Mouse (Mus musculus) heart, postnatal 25 days (tissue): Measurements from ENCODE around the gene Rab44. TPM values are rescaled to one million over a fixed set of nuclear protein-coding genes. Genes with fewer than 3 reads are reported as not detected.
A peak's percentile ranks its signal among the peaks of the same experiment; 100 is the strongest.

ENCODE experiments used
- DNase-seq: peaks from one replicate; pipeline ENCODE4 v3.0.0; 2022; ENCODE audit warnings: low spot score
- intact Hi-C: fragments of 180-260 bp; cut with DNase I; formaldehyde crosslinking; loops from one replicate; pipeline ENCODE4 v1.15.1; 2025
- total RNA-seq, 2 experiments: library from RNA; stranded (reverse); gene quantifications; 2 replicates each; pipeline ENCODE4 v1.2.3; 2021

Rab44 gene
- total RNA-seq, 2 experiments from 2014 or later, result 0.13 to 0.39 TPM

DNA sequence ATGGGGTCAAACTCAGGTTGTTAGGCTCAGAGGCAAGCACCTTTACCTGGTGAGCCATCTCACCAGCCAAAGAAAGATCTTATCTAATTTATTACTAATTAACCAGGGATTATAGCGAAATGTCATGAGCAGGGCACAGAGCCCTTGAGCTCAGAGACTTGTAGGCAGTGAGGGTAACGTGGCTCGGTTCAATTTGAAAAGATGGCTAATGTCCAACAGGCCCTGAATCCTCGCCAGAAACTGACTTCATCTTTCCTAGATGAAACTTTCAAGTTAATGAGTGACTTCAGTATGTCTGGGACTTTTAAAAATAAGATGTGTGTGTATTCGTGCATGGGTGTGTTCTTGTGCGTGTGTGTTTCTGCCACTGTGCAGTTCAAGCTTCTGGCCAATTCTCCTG, 8.9 kb downstream of the Rab44 start:
- intact Hi-C loops, result no loop called here
- no peak for DNase-seq

DNA sequence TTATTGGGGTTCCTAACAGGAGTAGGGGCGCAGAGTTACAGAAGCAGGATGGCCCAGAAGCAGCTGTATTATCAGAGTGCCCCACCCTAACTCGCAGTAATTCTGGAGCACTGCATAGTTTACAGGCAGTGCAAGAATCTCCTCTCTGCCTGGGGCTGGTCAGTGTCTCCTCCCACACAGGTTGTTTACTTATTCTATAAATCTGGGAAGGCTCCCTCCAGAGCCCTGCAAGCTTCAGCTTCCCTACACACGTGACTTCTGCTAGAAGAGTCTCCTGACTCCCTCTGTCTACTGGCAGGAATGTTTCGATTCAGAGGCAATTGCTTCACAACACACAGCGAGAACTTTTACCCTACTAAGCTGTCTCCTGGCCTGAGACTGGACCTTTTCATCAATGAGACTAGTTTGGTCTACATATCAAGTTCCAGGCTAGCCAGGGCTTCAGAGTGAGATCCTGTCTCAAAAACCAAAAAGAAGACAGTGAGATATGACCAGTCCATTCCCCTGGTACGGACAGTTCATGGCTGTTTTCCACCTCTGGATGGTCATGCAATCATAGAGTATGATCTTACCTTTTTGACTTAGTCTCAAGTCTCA, 9.7 kb downstream of the Rab44 start:
- DNase-seq, result no peak
- intact Hi-C loops, result no loop called here

DNA sequence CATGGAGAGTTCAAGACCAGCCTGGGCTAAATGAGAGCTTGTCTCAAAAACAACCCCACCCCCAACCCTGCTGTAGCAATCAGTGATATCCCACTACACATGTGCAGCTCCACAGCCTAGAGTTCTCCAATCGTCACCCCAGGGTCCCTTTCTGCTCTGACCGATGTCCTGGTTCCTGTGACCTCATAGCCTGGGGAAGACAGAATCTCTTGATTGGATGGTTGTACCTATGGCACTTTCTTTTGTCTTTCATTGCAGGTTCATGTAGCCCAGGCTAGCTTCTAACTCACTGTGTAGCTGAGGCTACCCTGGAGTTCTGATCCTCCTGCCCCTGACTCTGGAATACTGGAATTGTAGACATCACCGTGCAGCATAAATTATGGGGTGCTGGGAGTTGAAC, 12.6 kb downstream of the Rab44 start:
- intact Hi-C loops, result no loop called here
- no peak for DNase-seq

DNA sequence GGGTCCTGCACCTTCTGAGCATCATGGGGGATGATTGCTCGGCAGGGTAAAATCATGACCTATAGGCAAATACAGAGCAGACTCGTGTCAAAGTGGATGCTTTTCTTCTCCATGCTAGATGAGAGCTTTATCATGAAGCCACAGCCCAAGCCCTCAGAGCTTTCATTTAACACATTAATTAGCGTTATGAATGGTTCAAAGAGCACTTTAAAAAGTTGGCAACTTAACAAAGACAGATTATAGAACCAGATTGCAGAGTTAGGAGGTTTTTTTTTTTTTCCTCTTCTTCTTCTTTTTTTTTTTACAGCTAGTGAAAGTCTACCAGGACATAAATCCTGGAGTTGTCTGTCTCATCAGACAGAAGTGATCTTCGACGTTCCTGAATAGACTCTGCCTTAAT, 15.4 kb downstream of the Rab44 start:
- intact Hi-C loops, result no loop called here
- no peak for DNase-seq

DNA sequence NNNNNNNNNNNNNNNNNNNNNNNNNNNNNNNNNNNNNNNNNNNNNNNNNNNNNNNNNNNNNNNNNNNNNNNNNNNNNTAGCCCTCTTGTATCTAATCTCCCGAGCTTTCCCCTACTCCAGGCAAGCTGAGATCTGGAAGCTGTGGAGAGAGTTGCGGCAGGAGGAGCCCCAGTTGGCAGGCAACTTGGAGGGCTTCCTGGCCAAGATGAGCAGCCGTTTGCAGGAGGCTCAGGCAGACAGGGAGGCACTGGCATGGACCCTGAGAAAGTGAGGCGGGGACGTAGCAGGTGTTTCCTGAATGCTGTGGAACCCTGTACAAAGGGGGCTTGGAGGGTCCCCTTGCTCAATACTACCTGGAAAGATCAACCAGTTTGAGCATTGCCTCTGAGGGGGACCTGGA, 21.1 kb downstream of the Rab44 start:
- intact Hi-C loops, result no loop called here
- no peak for DNase-seq

DNA sequence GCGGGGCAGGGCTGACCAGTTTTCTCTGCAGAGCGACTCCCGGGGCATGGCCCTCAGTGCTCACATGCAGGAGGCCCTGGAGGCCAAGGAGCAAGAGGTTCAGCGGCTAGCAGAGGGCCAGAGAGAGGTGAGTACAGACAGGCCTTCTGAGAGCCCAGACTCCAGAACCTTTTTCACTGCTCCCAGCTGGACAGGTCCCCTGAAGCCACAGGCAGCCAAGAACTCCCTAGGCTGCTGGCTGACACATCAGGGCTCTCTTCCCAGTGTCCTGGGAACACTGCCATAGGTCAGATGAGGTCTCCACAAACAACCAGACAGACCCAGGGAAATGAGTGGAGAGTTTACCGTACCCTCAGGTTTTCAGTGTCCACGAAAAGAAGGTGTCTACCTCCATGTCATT, 22.3 kb downstream of the Rab44 start:
- intact Hi-C loops, result no loop called here

DNA sequence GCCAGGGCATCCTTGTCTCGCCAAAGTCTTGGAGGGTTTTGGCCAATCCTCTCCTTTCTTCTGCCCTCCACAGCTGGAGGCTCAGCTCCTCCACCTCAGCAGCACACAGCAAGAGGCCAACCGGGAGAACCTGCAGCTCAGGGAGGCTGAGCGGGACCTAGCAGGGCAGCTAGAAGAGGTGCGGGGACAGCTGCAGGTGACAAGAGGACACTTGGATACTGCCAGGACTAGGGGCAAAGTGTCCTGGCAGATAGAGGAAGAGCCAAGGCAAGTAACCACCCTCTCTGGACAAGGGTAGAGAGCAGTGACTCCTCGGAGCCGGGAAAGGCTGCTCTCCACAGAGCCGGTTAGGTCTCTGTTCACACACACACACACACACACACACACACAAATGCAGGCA, 24.0 kb downstream of the Rab44 start:
- intact Hi-C loops, result no loop called here

More for the DNA sequence above, 22.3 kb downstream of the Rab44 start:
- DNase-seq, result peak; percentile 69

DNA sequence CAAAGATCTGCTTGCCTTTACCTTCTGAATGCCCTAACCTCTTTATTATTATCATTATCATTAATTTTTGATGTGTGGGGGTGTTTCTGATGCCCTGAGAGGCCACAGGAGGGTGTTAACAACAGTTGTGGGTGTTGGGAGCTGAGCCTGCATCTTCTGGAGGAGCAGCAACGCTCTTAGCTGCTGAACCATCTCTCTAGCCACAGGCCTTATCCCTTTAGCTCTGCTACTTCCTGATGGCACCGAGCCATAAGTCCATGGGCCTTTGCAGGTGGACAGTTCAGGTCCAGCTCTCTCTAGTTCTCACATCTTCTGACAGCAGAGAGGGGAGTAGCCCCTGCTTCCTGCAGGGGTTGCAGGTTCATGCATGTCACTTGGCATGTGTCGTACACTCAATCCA, 27.6 kb downstream of the Rab44 start:
- intact Hi-C loops, result no loop called here
- no peak for DNase-seq

More for the DNA sequence above, 24.0 kb downstream of the Rab44 start:
- no peak for DNase-seq

DNA sequence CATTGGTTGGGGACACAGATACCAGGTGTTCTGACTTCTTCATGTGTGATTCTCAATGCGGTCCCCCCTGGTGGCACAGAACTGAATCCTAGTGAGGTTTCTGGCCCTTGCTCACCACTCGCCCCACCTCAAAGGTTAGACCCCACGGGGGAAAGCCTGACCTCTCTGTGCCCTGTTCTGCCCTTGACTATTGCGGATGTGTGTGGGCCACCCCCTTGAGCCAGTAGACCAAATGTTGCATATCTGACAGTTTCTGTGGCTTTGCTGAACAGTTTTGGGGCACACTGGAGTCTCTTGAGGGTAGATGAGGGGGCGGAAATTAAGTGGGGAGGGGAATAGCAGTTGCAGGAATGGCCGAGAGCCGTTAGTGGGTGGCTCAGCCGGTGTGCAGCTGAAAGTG, 29.3 kb downstream of the Rab44 start:
- DNase-seq, result no peak
- intact Hi-C loops, result no loop called here

DNA sequence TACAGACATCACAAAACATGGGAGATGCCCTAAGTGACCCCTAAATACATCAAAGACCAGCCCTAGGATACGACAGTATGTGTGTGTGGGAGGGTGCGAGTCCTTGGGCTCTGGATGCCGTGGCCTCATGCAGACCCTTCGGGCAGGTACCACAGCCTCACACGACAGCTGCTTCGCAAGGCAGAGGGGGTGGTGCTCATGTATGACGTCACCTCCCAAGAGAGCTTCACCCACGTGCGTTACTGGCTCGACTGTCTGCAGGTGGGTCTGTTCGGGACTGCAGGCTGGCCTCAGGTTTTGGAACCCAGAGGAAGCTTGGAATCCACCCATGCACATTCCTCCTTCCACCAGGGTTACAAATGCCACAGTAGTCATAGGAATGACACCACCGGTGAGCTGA, 31.2 kb downstream of the Rab44 start:
- DNase-seq, result no peak
- intact Hi-C loops, result no loop called here

DNA sequence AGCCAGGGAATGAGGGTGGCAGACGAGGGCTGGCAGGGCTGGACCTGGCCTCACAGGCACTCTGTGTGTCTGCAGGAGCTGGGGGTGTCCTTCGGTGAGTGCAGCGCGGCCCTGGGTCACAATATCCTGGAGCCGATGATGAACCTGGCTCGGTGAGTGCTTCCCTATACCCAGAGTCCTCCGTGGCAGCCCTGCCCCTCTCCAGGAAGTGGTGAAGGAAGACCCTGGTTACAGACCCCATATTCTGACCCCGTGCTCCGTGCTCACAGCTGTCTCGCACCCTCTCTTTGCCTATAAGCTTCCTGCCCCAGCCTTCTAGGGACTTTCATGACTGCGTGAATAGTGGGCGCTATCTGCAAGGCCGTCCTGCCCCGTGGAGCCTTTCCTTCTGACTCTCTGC, 33.3 kb downstream of the Rab44 start:
- no peak for DNase-seq
- intact Hi-C loops, result no loop called here

DNA sequence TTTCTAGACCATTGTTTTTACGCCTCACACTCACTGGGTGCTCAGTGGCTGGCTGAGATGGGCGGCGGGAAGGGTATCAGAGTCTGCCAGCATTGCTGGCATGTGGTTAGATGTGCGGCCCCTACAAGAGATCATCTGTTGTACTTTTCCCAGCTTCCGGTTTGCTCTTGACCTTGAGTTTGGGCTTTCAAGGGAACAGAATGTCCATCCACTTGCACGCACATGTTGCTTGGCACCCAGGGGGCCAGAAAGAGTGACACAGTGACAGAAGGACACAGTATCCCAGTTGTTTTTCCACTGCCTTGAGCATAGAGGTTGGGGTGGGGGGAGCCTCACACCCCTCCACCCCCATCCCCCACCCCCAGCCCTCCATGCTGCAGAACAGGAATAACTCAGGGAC, 33.8 kb downstream of the Rab44 start:
- intact Hi-C loops, result no loop called here
- no peak for DNase-seq

DNA sequence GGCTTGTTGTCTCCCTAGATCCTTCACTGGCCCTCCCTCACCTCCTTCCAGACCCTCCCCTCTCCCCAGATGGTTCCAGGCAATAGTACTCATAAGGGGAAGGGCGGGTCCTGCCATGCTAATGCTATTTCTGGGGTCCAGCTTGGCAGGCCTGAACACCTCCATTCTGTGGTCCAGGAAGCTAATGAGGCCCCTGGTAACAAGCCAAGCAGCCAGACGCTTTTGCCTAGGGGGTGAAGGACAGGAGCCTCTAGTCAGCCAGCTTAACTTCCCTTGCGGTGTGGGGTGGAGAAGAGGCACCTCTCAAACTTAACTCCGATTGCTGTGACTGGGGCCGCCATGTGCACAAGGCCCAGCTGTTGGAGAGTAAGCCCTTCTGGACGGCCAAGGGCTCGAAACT, 35.8 kb downstream of the Rab44 start:
- intact Hi-C loops, result no loop called here
- DNase-seq, result no peak

DNA sequence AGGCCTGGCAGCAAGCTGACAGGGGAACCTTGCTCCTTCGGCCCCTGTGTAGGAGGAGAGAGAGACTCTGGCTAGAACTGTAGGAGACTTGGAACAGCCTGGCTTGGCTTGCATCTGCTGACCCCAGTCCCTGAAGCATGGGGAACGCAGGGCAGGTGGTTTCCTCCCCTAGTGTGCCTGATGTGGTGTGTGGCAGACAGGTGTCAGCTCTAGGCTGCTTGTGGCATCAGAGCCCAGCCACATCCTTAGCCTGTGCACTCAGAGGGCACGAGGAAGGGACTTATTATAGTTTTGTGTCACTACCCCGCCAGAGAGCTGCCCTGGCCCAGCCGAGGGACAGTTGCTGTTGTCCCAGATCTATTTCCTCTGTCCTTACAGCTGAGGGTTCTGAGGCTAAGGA, 38.6 kb downstream of the Rab44 start:
- intact Hi-C loops, result no loop called here
- no peak for DNase-seq

DNA sequence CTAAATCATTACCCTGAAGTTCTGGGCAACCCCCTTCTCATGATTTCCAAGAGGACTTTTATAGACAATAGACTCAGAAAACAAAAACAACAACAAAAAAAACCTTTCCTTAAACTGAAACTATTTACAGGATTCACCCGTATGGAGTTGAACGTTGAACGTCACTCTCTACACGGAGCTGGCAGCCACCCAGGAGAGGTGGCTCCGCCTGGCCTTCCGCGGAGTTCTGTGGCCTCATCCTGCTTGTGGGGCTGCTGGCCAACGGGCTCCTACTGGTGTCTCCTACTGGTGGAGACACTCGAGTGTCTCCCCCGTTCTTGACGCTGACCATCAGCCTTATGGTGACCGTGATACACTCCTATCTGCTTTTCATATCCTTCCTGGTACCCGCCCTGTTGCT, 40.3 kb downstream of the Rab44 start:
- DNase-seq, result no peak
- intact Hi-C loops, result no loop called here

DNA sequence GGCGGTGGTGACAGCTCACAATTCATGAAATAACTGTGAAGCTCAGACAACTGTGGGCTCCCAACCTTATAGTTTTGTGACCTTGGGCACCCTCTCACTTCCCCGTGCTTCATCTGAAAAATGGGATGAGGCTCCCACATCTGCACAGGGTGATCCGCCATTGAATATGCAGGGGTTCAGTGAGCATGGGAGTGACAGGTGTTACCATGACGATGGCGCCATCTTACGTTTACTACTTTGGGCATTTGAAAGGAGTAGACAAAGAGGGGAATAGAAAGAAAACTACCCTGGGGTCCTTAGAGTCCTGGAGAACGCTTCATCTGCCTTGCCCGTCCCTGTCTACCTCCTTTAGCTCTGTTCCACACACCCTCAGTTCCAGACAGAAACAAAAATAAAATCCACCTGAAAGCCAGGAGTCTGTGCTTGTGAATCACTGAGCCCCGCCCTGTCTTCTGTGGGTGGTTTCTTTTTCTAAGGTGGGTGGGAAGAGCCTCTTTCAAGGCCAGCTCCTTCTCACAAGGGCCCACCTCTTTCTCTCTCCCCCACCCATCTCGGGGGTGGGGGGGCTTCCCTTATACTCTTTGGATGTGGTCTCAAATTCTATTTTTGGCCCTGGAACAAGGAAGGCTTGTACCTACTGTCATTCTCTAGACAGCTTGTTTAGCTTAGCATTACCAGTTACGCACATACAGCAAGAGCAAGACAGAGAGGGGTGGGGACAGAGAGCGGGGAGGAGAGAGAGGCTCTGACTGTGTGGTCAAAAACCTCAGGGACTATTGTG, 41.6 kb downstream of the Rab44 start:
- DNase-seq, result no peak
- intact Hi-C loops, result no loop called here

DNA sequence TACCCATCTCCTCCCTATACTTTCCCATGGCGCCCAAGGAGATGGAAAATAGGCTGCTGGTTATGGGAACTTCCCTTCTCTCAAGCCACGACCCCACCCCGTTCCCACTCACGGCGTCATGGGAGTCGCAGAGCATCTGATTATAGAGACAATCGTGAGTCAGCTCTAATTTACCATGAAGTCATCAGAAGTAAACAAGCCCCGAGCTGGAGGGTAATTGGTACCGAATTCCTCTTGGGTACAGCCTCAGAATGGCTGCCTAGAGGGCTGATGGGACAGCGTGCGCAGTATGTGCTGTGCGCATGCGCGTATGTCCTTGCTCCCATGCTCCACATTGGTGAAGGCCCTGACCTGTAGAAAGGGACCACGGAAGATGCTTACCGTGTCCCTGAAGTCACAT, 42.5 kb downstream of the Rab44 start:
- intact Hi-C loops, result no loop called here
- no peak for DNase-seq

DNA sequence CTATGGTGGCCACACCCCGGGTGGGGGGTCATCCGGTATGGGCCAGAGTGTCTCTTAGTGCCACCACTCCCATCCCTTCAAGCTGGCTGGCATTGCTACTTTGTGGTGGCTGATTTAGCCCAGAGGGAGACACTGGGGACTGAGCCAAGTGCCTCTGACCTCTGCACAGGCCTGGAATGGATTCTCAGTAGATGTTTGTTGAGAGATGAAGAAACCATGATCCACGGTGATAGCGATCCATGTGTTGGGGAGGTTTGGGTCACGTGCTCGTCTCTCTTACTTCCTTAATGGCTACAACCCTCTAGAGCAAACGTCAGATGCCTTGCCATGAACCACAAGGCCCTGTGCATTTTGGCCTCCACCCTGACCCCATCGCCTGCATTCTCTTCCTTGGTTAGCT, 42.9 kb downstream of the Rab44 start:
- no peak for DNase-seq
- intact Hi-C loops, result no loop called here

DNA sequence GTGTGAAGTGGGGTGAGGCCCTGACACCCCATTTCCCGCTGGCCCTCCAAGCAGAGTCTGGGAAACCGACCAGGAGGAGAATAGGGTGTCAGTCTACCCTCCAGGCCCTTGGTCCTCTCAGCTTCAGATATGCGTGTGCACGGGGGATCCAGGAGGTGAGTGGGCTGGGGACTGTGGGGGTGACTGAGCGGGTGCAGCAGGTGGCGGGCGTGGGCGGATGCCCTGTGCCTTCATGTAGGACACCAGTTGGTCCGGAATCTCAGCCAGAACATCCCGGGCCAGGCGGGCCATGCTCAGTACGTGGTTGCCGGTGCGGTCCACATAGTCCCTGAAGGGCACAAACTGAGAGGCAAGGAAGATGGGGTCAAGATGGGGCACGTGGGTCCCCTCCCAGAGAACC, 45.0 kb downstream of the Rab44 start:
- intact Hi-C loops, result no loop called here
- DNase-seq, result no peak

DNA sequence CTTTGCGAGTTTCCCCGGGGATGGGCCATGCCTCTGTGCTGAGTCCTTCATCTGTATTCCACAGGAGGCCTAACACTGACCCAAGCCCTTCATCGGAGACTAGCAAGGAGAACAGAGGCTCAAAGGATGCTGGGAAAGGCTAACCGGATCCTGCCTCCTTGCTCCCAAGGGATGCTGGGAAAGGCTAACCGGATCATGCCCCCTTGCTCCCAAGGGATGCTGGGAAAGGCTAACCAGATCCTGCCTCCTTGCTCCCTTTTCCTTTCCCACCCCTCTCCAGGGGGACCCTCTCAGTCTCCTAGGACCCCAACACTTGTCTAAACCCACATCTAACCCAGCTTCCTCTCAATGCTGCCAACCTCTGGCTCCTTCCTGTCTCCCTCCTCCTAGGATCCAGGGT, 45.4 kb downstream of the Rab44 start:
- intact Hi-C loops, result no loop called here
- DNase-seq, result no peak

DNA sequence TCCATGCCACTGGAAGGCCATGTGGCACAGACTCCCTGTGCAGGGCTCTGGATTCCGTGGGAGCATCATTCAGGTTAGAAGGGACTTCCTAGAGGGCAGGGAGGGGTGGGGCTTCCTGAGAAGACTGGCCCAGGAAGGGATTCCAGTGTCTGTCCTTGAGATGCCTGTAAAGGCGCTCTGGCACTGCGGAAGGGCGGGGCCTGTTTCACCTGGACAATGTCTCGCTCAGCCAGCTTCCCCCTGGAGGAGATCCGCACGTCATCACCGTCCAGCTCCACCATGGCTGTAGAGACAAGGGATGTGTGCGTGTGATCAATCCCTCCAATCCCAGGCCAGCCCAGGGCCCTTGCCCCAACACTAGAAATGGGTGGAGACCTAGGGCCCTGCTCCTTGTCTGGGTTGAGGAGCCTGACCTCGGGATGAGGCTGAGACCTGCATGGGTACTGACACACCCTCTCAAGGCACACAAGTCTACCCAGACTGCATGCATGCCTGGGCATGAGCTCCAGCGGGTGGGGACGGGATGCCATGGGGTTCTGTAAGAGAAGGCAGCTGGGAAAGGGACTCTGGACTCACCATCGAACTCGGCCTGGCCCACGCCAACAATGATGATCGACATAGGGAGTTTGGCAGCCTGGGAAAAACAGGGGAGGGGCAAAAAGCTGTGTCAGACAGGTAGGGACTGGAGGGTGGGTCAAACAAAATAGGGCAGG, 46.0 kb downstream of the Rab44 start:
- intact Hi-C loops, result no loop called here
- no peak for DNase-seq
